Mouse (Mus musculus): Measurements from ENCODE around the gene Rrad. TPM values are rescaled to one million over a fixed set of nuclear protein-coding genes. Genes with fewer than 3 reads are reported as not detected.

Rrad gene
- polyA plus RNA-seq, 1 experiment from 2014 or later: 4.0 TPM

DNA sequence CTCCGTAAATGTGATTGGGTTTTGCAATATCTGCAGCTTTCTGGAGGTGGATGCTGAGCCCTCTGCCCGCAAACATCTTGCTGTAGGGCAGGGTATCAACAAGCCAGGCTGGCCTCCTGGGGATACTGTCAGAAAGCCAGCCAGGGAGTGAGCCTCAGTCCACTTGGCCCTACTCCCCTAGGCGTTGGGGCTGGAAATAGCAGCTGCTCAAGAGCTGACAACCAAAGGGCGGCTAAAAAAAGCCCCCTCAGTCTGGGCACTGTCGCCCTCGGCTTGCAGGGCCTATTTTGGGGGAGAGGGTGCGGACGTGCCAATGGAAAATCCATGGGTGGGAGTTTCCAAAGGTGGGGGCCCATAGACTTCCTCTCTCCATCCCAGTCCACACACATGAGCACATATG is 21.9 kb downstream of the Rrad start:
- H3K9me3 ChIP-seq: no peaks in the 10 kb centered on the region
- H3K9ac ChIP-seq: no peak overlapping the region
- no peak for ATAC-seq (ENCODE audit: low FRiP score)
- no peak overlapping the region for H3K27ac ChIP-seq
- no peaks in the 10 kb centered on the region for H3K36me3 ChIP-seq
- 81% methylated on average over 8 of the region's 8 CpGs for WGBS
- H3K4me3 ChIP-seq: no peak overlapping the region
- H3K27me3 ChIP-seq: 0 out of 2 replicates have a peak, but pooled peaks cover 3% of the 10 kb centered on the region
- no peak overlapping the region for H3K4me2 ChIP-seq
- H3K4me1 ChIP-seq (replicated peaks): peaks cover 6% of the 10 kb centered on the region

GRCm38 (mm10) chr8:104607944-104608343 is 23.2 kb downstream of the Rrad start:
- H3K4me3 ChIP-seq: no peak overlapping the region
- H3K27me3 ChIP-seq: 0 out of 2 replicates have a peak, but pooled peaks cover 3% of the 10 kb centered on the region
- no peaks in the 10 kb centered on the region for H3K36me3 ChIP-seq
- no peak overlapping the region for H3K27ac ChIP-seq
- no peaks in the 10 kb centered on the region for H3K9me3 ChIP-seq
- H3K4me2 ChIP-seq: no peak overlapping the region
- WGBS: 83% methylated on average over 2 of the region's 2 CpGs
- peaks cover 8% of the 10 kb centered on the region for H3K4me1 ChIP-seq (replicated peaks)
- ATAC-seq (ENCODE audit: low FRiP score): no peak
- no peak overlapping the region for H3K9ac ChIP-seq

- WGBS: 56% methylated on average over 6 of the region's 6 CpGs
- H3K9ac ChIP-seq: no peak overlapping the region
- H3K27ac ChIP-seq: no peak overlapping the region
- ATAC-seq (ENCODE audit: low FRiP score): no peak
- H3K27me3 ChIP-seq: peaks cover 11% of the 10 kb centered on the region
- no peaks in the 10 kb centered on the region for H3K36me3 ChIP-seq
- H3K4me3 ChIP-seq: no peak overlapping the region
- no peaks in the 10 kb centered on the region for H3K9me3 ChIP-seq
- peaks cover 17% of the 10 kb centered on the region for H3K4me1 ChIP-seq (replicated peaks)
- H3K4me2 ChIP-seq: no peak overlapping the region
Observed at GRCm38 (mm10) chr8:104606329-104606728, 24.8 kb downstream of the Rrad start.

DNA sequence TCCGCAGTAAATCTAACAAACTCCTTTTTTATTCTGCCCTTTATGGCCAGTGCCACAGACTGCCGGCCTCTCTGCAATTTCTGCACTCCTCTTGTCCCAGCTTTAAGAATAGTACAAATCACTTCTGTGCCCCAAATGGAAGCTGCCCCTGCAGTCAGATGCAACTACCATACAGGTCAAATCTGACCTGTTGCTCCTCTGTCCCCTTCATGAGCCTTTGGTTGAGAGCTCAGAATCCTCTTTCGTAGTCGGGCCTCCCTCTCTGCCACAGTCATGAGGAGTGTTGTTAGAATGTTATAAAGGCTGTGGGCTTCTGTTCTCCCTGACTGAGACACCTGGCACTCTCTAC is 27.9 kb downstream of the Rrad start:
- Histone ChIP-seq H3K27me3 (peaks cover 19% of the 10 kb centered on the region), H3K4me3 (no peak overlapping the region), H3K9ac (no peak overlapping the region), H3K9me3 (no peaks in the 10 kb centered on the region), H3K36me3 (no peaks in the 10 kb centered on the region), H3K4me1 (replicated peaks) (peaks cover 11% of the 10 kb centered on the region; the same call in 1 of the 2 replicates), H3K27ac (no peak overlapping the region), H3K4me2 (no peak overlapping the region)
- no peak for ATAC-seq (ENCODE audit: low FRiP score)
- 71% methylated on average over 4 of the region's 4 CpGs for WGBS

DNA sequence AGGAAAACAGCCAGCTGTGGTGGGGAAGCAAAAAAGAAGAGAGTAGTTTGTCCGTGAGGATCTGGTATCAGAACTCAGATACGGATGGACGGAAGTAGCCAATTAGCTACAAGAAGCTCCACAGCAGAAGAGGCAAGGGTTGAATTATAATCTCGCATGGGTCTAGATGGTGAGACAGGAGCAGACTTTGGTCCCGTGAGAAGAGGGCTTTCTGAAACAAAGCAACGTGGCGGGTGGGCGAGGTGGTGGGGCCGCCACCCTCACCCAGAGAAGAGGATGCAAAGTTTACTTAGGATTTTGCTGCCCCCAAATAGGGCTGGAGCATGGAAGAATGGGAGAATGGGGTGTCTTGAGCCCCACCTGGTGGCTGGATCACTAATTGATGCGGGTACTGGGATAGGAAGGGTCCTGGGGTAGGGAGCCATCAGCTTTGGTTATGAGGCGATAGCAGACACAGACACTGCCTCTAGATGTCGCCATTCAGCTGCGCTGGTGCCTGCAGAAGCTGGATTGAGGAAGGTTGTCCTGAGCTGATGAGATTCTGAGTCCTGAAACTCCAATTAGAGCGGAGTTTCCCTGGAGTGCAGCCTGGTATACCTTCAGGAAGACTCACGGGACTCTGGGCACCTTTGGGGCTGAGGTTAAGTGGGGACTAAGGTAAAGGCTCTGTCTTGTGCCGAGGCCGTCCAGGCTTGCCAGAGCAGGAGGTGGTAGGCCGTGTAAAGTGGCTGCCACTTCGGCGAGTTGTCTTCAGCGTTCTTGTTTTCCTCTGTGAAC is 28.5 kb downstream of the Rrad start:
- peaks cover 19% of the 10 kb centered on the region for H3K27me3 ChIP-seq
- H3K4me1 ChIP-seq (replicated peaks): peaks cover 11% of the 10 kb centered on the region; the same call in 1 of the 2 replicates
- H3K27ac ChIP-seq: no peak overlapping the region
- H3K36me3 ChIP-seq: no peaks in the 10 kb centered on the region
- peak overlapping the region; percentile 46 for H3K4me2 ChIP-seq
- H3K9me3 ChIP-seq: no peaks in the 10 kb centered on the region
- ATAC-seq (ENCODE audit: low FRiP score): peak; percentile 93
- peak overlapping the region; percentile 13 for H3K4me3 ChIP-seq
- no peak overlapping the region for H3K9ac ChIP-seq
- WGBS: 18% methylated on average over 21 of the region's 21 CpGs

DNA sequence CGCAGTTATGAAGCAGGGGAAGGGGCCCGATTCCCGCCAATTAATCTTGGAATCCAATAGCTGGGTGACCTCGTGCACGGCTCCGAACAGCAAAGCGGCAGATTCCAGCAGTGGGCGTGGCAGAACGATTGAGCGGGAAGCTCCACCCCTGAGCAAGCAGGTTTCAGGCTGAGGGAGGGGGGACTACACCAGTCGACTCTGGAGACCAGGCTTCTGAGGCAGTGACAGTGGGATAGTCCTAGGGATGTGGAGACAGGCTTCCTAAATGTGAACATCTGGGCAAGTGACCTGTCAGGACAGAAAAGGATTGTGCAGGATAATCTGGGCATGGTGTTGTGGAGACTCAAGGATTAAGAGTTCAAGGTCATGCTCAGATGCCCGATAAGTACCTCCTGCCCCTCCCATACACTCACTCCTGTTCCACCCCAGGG is 29.2 kb downstream of the Rrad start:
- Histone ChIP-seq H3K27ac (no peak overlapping the region), H3K9ac (peak overlapping the region; percentile 24; the same call in 1 of the 2 replicates), H3K4me1 (replicated peaks) (peaks cover 11% of the 10 kb centered on the region; the same call in 1 of the 2 replicates), H3K27me3 (peaks cover 19% of the 10 kb centered on the region), H3K4me3 (peak overlapping the region; percentile 13), H3K4me2 (peak overlapping the region; percentile 46), H3K9me3 (no peaks in the 10 kb centered on the region), H3K36me3 (no peaks in the 10 kb centered on the region)
- WGBS: under 1% methylated on average over 12 of the region's 12 CpGs
- peak; percentile 38 for ATAC-seq (ENCODE audit: low FRiP score)

DNA sequence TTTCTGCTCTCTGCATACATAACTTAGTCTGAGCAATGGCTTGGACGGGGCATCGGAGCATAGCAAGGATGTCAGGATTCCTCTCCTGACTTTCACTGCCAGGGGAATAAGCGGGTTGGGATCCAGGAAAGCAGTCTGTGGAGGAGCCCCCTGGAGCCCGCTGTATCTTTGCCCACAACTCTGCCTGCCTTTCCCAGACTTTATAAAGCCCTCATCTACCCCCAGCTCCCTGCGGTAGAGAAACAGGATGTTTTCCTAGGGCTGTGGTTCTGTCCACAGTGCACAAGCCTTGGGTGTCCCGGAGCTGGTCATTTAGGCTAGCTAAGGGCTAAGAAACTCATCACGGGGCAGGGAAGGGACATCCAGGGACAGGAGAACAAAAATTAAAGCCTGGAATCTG is 29.7 kb downstream of the Rrad start:
- Histone ChIP-seq H3K27ac (no peak overlapping the region), H3K4me3 (no peak overlapping the region), H3K4me1 (replicated peaks) (peaks cover 11% of the 10 kb centered on the region; the same call in 1 of the 2 replicates), H3K27me3 (peaks cover 19% of the 10 kb centered on the region), H3K9ac (no peak overlapping the region), H3K4me2 (no peak overlapping the region), H3K36me3 (peaks cover 5% of the 10 kb centered on the region), H3K9me3 (no peaks in the 10 kb centered on the region)
- WGBS: 13% methylated on average over 7 of the region's 7 CpGs
- no peak for ATAC-seq (ENCODE audit: low FRiP score)

- Histone ChIP-seq H3K27ac (no peak overlapping the region), H3K27me3 (peaks cover 16% of the 10 kb centered on the region), H3K4me3 (no peak overlapping the region), H3K9ac (no peak overlapping the region), H3K9me3 (no peaks in the 10 kb centered on the region), H3K4me1 (replicated peaks) (peaks cover 11% of the 10 kb centered on the region; the same call in 1 of the 2 replicates), H3K4me2 (no peak overlapping the region), H3K36me3 (peaks cover 30% of the 10 kb centered on the region)
- WGBS: 71% methylated on average over 6 of the region's 6 CpGs
- no peak for ATAC-seq (ENCODE audit: low FRiP score)
Observed at GRCm38 (mm10) chr8:104598496-104598895, 32.6 kb downstream of the Rrad start.

DNA sequence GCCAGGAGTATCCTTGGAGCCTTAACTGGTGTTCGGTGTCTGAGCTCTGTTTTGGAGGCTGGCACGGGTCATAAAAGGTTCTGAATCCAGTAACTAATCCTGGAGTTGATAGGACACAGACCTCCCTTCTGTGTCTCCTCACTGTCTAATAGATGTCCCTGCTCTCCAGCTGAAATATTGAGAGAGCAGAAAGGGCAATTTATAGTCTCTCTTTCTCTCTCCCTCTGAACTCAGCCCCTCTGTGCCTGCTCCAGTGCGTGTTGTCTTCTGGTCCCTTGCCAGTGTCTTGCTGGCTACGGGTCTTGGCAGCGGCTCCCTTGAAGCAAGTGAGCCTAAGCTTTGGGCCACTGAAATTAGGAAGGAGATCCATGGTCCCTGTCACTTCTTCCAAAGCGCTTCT is 33.5 kb downstream of the Rrad start:
- Histone ChIP-seq H3K9ac (no peak overlapping the region), H3K36me3 (peaks cover 31% of the 10 kb centered on the region), H3K27me3 (peaks cover 16% of the 10 kb centered on the region), H3K9me3 (no peaks in the 10 kb centered on the region), H3K4me3 (no peak overlapping the region), H3K27ac (no peak overlapping the region), H3K4me1 (replicated peaks) (peaks cover 9% of the 10 kb centered on the region), H3K4me2 (no peak overlapping the region)
- ATAC-seq (ENCODE audit: low FRiP score): no peak
- WGBS: 90% methylated on average over 6 of the region's 6 CpGs

DNA sequence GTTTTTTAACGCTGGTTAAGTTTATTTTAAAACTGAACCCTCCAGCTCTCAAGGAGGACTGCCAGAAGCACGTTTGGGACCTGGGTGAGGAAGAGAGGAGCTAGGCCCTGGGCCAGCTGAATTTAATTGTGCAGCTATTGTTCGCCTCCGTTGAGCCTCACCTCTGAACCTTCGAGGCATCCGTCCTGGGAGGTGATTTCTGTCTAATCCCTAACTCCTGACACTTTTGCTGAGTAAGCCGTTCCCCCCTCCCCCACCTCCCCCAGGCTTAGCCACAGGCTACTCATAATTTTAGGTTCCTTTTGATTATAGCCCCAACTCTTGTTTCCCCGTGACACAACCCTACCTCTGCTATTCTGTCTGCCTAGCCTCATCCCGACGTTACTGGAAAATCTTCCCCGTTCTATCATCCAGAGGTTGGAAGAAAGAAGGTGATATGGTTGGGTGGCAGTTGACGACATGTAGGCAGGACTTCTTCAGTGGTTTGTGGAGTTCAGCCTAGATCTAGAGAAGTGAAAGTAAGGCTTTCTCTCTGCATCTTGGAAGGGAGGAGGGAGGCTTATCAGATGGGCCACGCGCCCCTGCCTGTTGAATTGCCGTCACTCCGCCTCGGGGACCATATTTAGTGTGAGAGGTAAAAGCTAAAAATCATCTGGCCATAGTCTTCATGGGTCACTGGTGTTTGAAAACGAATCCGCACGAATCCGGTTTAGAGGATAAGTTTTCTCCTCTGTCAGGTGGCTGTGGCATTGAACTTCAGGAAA is 35.2 kb downstream of the Rrad start:
- Histone ChIP-seq H3K27ac (no peak overlapping the region), H3K9ac (no peak overlapping the region), H3K4me1 (replicated peaks) (peaks cover 12% of the 10 kb centered on the region), H3K36me3 (peaks cover 31% of the 10 kb centered on the region), H3K4me3 (no peak overlapping the region), H3K27me3 (peaks cover 5% of the 10 kb centered on the region; the same call in 1 of the 2 replicates), H3K9me3 (no peaks in the 10 kb centered on the region), H3K4me2 (no peak overlapping the region)
- no peak for ATAC-seq (ENCODE audit: low FRiP score)
- 90% methylated on average over 21 of the region's 21 CpGs for WGBS

- peaks cover 15% of the 10 kb centered on the region for H3K4me1 ChIP-seq (replicated peaks)
- peak overlapping the region; percentile 36; the same call in 1 of the 2 replicates for H3K9ac ChIP-seq
- no peak overlapping the region for H3K4me3 ChIP-seq
- H3K4me2 ChIP-seq: no peak overlapping the region
- H3K36me3 ChIP-seq: peaks cover 31% of the 10 kb centered on the region
- no peaks in the 10 kb centered on the region for H3K27me3 ChIP-seq
- no peak overlapping the region for H3K27ac ChIP-seq
- no peak for ATAC-seq (ENCODE audit: low FRiP score)
- no peaks in the 10 kb centered on the region for H3K9me3 ChIP-seq
- 93% methylated on average over 19 of the region's 19 CpGs for WGBS
Observed at GRCm38 (mm10) chr8:104594611-104595362, 36.3 kb downstream of the Rrad start.

All from hindbrain, embryonic 13.5 days (tissue).